Mouse (Mus musculus) G1E (cell line): Measurements from ENCODE around the gene Mrpl38.

ENCODE experiments used
- CTCF ChIP-seq: IDR thresholded peaks from 2 replicates; pipeline ENCODE4 v1.5.1; 2012; ENCODE audit warnings: low read depth, low read length, inconsistent platforms, mixed read lengths
- GATA1 ChIP-seq: IDR thresholded peaks from 2 replicates; pipeline ENCODE4 v1.6.1; 2012; ENCODE audit warnings: borderline replicate concordance, low read length, inconsistent platforms, mixed read lengths
- POLR2AphosphoS5 ChIP-seq: IDR thresholded peaks from 2 replicates; pipeline ENCODE4 v1.6.1; 2012; ENCODE audit warnings: low read depth, low read length, inconsistent platforms; ENCODE audit not compliant: insufficient replicate concordance

DNA sequence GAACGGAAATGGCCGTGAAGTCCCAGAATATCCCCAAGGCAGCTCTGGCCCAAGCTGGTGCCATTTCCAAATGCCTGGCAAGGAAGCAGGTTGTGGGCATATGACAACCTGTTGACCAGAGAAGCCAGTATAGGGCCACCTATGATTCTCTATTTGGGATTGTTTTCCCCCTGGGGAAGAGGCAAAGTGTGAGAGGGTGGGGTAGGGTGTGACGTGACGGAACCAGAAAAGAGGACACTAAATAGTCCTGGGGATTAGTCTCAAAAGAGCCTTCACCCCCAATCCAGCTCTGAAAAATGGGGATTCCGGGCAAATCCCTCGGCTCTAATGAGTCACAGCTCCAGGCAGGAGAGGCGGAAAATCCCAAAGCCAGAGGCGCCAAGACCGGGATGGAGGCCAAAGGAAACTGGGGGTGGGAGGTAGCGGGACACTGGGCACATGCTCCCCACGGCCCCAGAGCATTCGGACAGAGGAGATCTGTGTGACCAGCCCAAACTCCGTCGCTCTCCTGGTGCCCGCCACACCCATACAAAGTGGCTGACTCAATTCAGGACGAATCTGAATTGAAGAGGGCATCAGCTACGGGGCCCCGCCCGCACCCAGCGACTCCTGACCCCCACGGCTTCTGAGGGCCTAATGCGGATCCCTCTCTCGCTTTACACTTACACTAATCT, 30.1 kb downstream of the Mrpl38 start:
- no peak for TF ChIP-seq CTCF
- no peak for TF ChIP-seq GATA1
- no peak for TF ChIP-seq POLR2AphosphoS5
